Mouse (Mus musculus): Measurements from ENCODE around the gene Tmem256. TPM values are rescaled to one million over a fixed set of nuclear protein-coding genes. Genes with fewer than 3 reads are reported as not detected.
A peak's percentile ranks its signal among the peaks of the same experiment; 100 is the strongest.

Gene Tmem256
- total and polyA plus RNA-seq, 2 experiments from 2014 or later, result 153 to 435 TPM

GRCm38 (mm10) chr11:69828832-69829231 is 9.5 kb upstream of the Tmem256 start:
- Histone ChIP-seq H3K27ac (no peak overlapping the region), H3K9me3 (ENCODE audit: low read length) (no peaks in the 10 kb centered on the region), H3K4me2 (ENCODE audit: low read depth, low read length) (no peak overlapping the region), H3K4me1 (ENCODE audit: insufficient read depth, low read length) (no peaks in the 10 kb centered on the region), H3K27me3 (ENCODE audit: insufficient read depth, low read length) (no peaks in the 10 kb centered on the region), H3K4me3 (ENCODE audit: low read length) (no peak overlapping the region), H3K9ac (replicated peaks; ENCODE audit: low read length) (no peak overlapping the region), H3K36me3 (ENCODE audit: insufficient read depth, low read length) (peaks cover 51% of the 10 kb centered on the region)
- DNase-seq (ENCODE audit: low spot score) (no peak), ATAC-seq (no peak)
- WGBS, result 51% methylated on average over 5 of the region's 5 CpGs
- TF ChIP-seq CTCF (IDR thresholded peaks at IDR 0.05; ENCODE audit: low read depth), result no peak

GRCm38 (mm10) chr11:69833554-69833953 is 4.8 kb upstream of the Tmem256 start:
- Histone ChIP-seq H3K36me3 (ENCODE audit: insufficient read depth, low read length) (peaks cover 10% of the 10 kb centered on the region), H3K4me3 (ENCODE audit: low read length) (peak overlapping the region; percentile 72), H3K4me1 (ENCODE audit: insufficient read depth, low read length) (peaks cover 11% of the 10 kb centered on the region), H3K9ac (replicated peaks; ENCODE audit: low read length) (peak overlapping the region; percentile 79; the same call in 1 of the 2 replicates), H3K4me2 (ENCODE audit: low read depth, low read length) (peak overlapping the region; percentile 86), H3K27ac (no peak overlapping the region), H3K9me3 (ENCODE audit: low read length) (no peaks in the 10 kb centered on the region), H3K27me3 (ENCODE audit: insufficient read depth, low read length) (no peaks in the 10 kb centered on the region)
- WGBS, result 55% methylated on average over 8 of the region's 8 CpGs
- ATAC-seq (no peak), DNase-seq (ENCODE audit: low spot score) (no peak)
- TF ChIP-seq CTCF (IDR thresholded peaks at IDR 0.05; ENCODE audit: low read depth), result no peak

GRCm38 (mm10) chr11:69834001-69834549 is 4.2 kb upstream of the Tmem256 start:
- Histone ChIP-seq H3K4me3 (ENCODE audit: low read length) (peak overlapping the region; percentile 72), H3K9ac (replicated peaks; ENCODE audit: low read length) (peak overlapping the region; percentile 79), H3K9me3 (ENCODE audit: low read length) (no peaks in the 10 kb centered on the region), H3K27me3 (ENCODE audit: insufficient read depth, low read length) (no peaks in the 10 kb centered on the region), H3K4me1 (ENCODE audit: insufficient read depth, low read length) (peaks cover 12% of the 10 kb centered on the region), H3K27ac (no peak overlapping the region), H3K36me3 (ENCODE audit: insufficient read depth, low read length) (peaks cover 10% of the 10 kb centered on the region), H3K4me2 (ENCODE audit: low read depth, low read length) (peak overlapping the region; percentile 86)
- ATAC-seq (no peak), DNase-seq (ENCODE audit: low spot score) (peak; percentile 48)
- WGBS, result 10% methylated on average over 30 of the region's 48 CpGs
- TF ChIP-seq CTCF (IDR thresholded peaks at IDR 0.05; ENCODE audit: low read depth), result no peak

- Histone ChIP-seq H3K27ac (0 out of 2 replicates have a peak overlapping the region, but pooled peaks have one; percentile 2), H3K36me3 (ENCODE audit: insufficient read depth, low read length) (peaks cover 10% of the 10 kb centered on the region), H3K9me3 (ENCODE audit: low read length) (no peaks in the 10 kb centered on the region), H3K4me2 (ENCODE audit: low read depth, low read length) (peak overlapping the region; percentile 86), H3K27me3 (ENCODE audit: insufficient read depth, low read length) (no peaks in the 10 kb centered on the region), H3K4me1 (ENCODE audit: insufficient read depth, low read length) (peaks cover 14% of the 10 kb centered on the region), H3K4me3 (ENCODE audit: low read length) (peak overlapping the region; percentile 72), H3K9ac (replicated peaks; ENCODE audit: low read length) (peak overlapping the region; percentile 79)
- ATAC-seq (no peak), DNase-seq (ENCODE audit: low spot score) (peak; percentile 30)
- TF ChIP-seq CTCF (IDR thresholded peaks at IDR 0.05; ENCODE audit: low read depth), result no peak
- WGBS, result 4% methylated on average over 8 of the region's 9 CpGs
These were observed 2.9 kb upstream of the Tmem256 start for GRCm38 (mm10) chr11:69835326-69835965.

GRCm38 (mm10) chr11:69835966-69836335 is 2.4 kb upstream of the Tmem256 start:
- Histone ChIP-seq H3K4me2 (ENCODE audit: low read depth, low read length) (peak overlapping the region; percentile 86), H3K4me1 (ENCODE audit: insufficient read depth, low read length) (peaks cover 14% of the 10 kb centered on the region), H3K4me3 (ENCODE audit: low read length) (peak overlapping the region; percentile 72), H3K27ac (peak overlapping the region; percentile 88; the same call in 1 of the 2 replicates), H3K27me3 (ENCODE audit: insufficient read depth, low read length) (no peaks in the 10 kb centered on the region), H3K9ac (replicated peaks; ENCODE audit: low read length) (peak overlapping the region; percentile 79), H3K9me3 (ENCODE audit: low read length) (no peaks in the 10 kb centered on the region), H3K36me3 (ENCODE audit: insufficient read depth, low read length) (peaks cover 10% of the 10 kb centered on the region)
- ATAC-seq, result no peak
- 4% methylated on average over 4 of the region's 4 CpGs for WGBS
- no peak for TF ChIP-seq CTCF (IDR thresholded peaks at IDR 0.05; ENCODE audit: low read depth)
- DNase-seq (ENCODE audit: low spot score), result no peak

GRCm38 (mm10) chr11:69836703-69837576 is 1.4 kb upstream of the Tmem256 start:
- H3K4me3 ChIP-seq (ENCODE audit: low read length), result peak overlapping the region; percentile 72

More at GRCm38 (mm10) chr11:69836703-69837576, 1.4 kb upstream of the Tmem256 start:
- Histone ChIP-seq H3K27ac (peak overlapping the region; percentile 88), H3K4me1 (ENCODE audit: insufficient read depth, low read length) (peaks cover 14% of the 10 kb centered on the region), H3K4me2 (ENCODE audit: low read depth, low read length) (peak overlapping the region; percentile 86), H3K27me3 (ENCODE audit: insufficient read depth, low read length) (no peaks in the 10 kb centered on the region), H3K9ac (replicated peaks; ENCODE audit: low read length) (peak overlapping the region; percentile 79), H3K36me3 (ENCODE audit: insufficient read depth, low read length) (peaks cover 10% of the 10 kb centered on the region), H3K9me3 (ENCODE audit: low read length) (no peaks in the 10 kb centered on the region)
- DNase-seq (ENCODE audit: low spot score) (peak; percentile 69), ATAC-seq (no peak)
- 1% methylated on average over 49 of the region's 52 CpGs for WGBS
- no peak for TF ChIP-seq CTCF (IDR thresholded peaks at IDR 0.05; ENCODE audit: low read depth)
